Mouse (Mus musculus): ENCODE measurements around the gene Zfp219. TPM values are rescaled to one million over a fixed set of nuclear protein-coding genes. Genes with fewer than 3 reads are reported as not detected.

Gene Zfp219
- total RNA-seq, 2 experiments from 2014 or later, result 33.8 to 38.0 TPM

- DNase-seq, result no peak
- intact Hi-C loops (cut with DNase I), result no loop called here
Measured at GRCm38 (mm10) chr14:52005616-52006015, 14.9 kb downstream of the Zfp219 start.

GRCm38 (mm10) chr14:52005141-52005540 lies 15.4 kb downstream of the Zfp219 start:
- intact Hi-C loops (cut with DNase I), result no loop called here
- DNase-seq, result no peak

GRCm38 (mm10) chr14:52003981-52004495 lies 16.5 kb downstream of the Zfp219 start:
- intact Hi-C loops (cut with DNase I), result no loop called here
- DNase-seq, result peak in 1 of 2 experiments; percentile 41

- intact Hi-C loops (cut with DNase I), result no loop called here
Measured at GRCm38 (mm10) chr14:51997483-51997882, 23.1 kb downstream of the Zfp219 start.

GRCm38 (mm10) chr14:51996866-51997265 lies 23.7 kb downstream of the Zfp219 start:
- peak in 1 of 2 experiments; percentile 30 for DNase-seq
- intact Hi-C loops (cut with DNase I), result no loop called here

More at GRCm38 (mm10) chr14:51997483-51997882, 23.1 kb downstream of the Zfp219 start:
- DNase-seq, result no peak

- intact Hi-C loops (cut with DNase I), result no loop called here
- peak in 1 of 2 experiments; percentile 45 for DNase-seq
Measured at GRCm38 (mm10) chr14:51996231-51996841, 24.2 kb downstream of the Zfp219 start.

- no peak for DNase-seq
- intact Hi-C loops (cut with DNase I), result no loop called here
Measured at GRCm38 (mm10) chr14:51995219-51995871, 25.2 kb downstream of the Zfp219 start.

GRCm38 (mm10) chr14:51994453-51994852 lies 26.1 kb downstream of the Zfp219 start:
- intact Hi-C loops (cut with DNase I), result no loop called here

GRCm38 (mm10) chr14:51989461-51989970 lies 31.0 kb downstream of the Zfp219 start:
- DNase-seq, result no peak
- intact Hi-C loops (cut with DNase I), result no loop called here

More at GRCm38 (mm10) chr14:51994453-51994852, 26.1 kb downstream of the Zfp219 start:
- no peak for DNase-seq

GRCm38 (mm10) chr14:51988731-51989130 lies 31.8 kb downstream of the Zfp219 start:
- DNase-seq, result no peak
- intact Hi-C loops (cut with DNase I), result no loop called here

- intact Hi-C loops (cut with DNase I), result no loop called here
- DNase-seq, result no peak
Measured at GRCm38 (mm10) chr14:51987177-51987576, 33.4 kb downstream of the Zfp219 start.

- DNase-seq, result no peak
- intact Hi-C loops (cut with DNase I), result no loop called here
Measured at GRCm38 (mm10) chr14:51986153-51986505, 34.4 kb downstream of the Zfp219 start.

- DNase-seq, result peak; percentile 89 to 93
- intact Hi-C loops (cut with DNase I), result no loop called here
Measured at GRCm38 (mm10) chr14:51985301-51986152, 35.0 kb downstream of the Zfp219 start.

- DNase-seq, result peak; percentile 84 to 88
- intact Hi-C loops (cut with DNase I), result loop anchor here (5.0 kb wide), 2 partner anchors 52 to 77 kb away; no protein-coding TSS in a partner anchor
Measured at GRCm38 (mm10) chr14:51984247-51985231, 36.0 kb downstream of the Zfp219 start, which contains the start of gene Arhgef40. Gene Arhgef40, plus strand, starts transcription at chr14:51984719.

GRCm38 (mm10) chr14:51983855-51984246 lies 36.7 kb downstream of the Zfp219 start:
- DNase-seq, result no peak
- intact Hi-C loops (cut with DNase I), result loop anchor here (5.0 kb wide), 2 partner anchors 52 to 77 kb away; no protein-coding TSS in a partner anchor

GRCm38 (mm10) chr14:51983251-51983650 lies 37.3 kb downstream of the Zfp219 start:
- DNase-seq, result no peak
- intact Hi-C loops (cut with DNase I), result loop anchor here (5.0 kb wide), 2 partner anchors 51 to 76 kb away; no protein-coding TSS in a partner anchor

- DNase-seq, result no peak
- intact Hi-C loops (cut with DNase I), result no loop called here
Measured at GRCm38 (mm10) chr14:51979252-51979651, 41.3 kb downstream of the Zfp219 start.

GRCm38 (mm10) chr14:51967400-51967799 lies 53.1 kb downstream of the Zfp219 start:
- intact Hi-C loops (cut with DNase I), result no loop called here

GRCm38 (mm10) chr14:51960316-51960715 lies 60.2 kb downstream of the Zfp219 start:
- DNase-seq, result no peak
- intact Hi-C loops (cut with DNase I), result no loop called here

More at GRCm38 (mm10) chr14:51967400-51967799, 53.1 kb downstream of the Zfp219 start:
- no peak for DNase-seq

All from heart, postnatal 10 days (tissue).